Mouse (Mus musculus) heart, adult 2 months (tissue): Measurements from ENCODE around the gene Atad3a.

Source experiments
- CTCF ChIP-seq: fragments of 200-600 bp; IDR thresholded peaks from 2 replicates; pipeline ENCODE4 v1.8.1; 2022; ENCODE audit warnings: antibody characterized with exemption, mild to moderate bottlenecking, moderate library complexity
- EP300 ChIP-seq: fragments of 200-500 bp; IDR thresholded peaks from 2 replicates; pipeline ENCODE4 v1.6.1; 2011; ENCODE audit warnings: low read depth, low read length, control low read depth; ENCODE audit not compliant: insufficient read depth

- peak; percentile 82; the same call in 1 of the 2 replicates for TF ChIP-seq EP300
- TF ChIP-seq CTCF: peak; percentile 75
Observed at GRCm38 (mm10) chr4:155769880-155770512, 9.1 kb upstream of the Atad3a start.
